Mouse (Mus musculus) MEL (cell line): ENCODE data around the gene Grhl1.

ENCODE experiments used
- CTCF ChIP-seq, 3 experiments: IDR thresholded peaks in 2 of 3; conservative IDR thresholded peaks in 1 of 3; 2 replicates each; pipeline ENCODE4 v1.5.1; 2011 to 2012; ENCODE audit warnings: low read length in 3 of 3, low read depth in 2 of 3, mild to moderate bottlenecking in 2 of 3, improper control_type of control experiment in 1 of 3, inconsistent platforms in 1 of 3, mixed read lengths in 1 of 3, moderate library complexity in 1 of 3; ENCODE audit not compliant: control insufficient read depth in 1 of 3, insufficient read depth in 1 of 3, poor library complexity in 1 of 3, severe bottlenecking in 1 of 3
- EP300 ChIP-seq, 2 experiments: IDR thresholded peaks; 2 replicates each; pipeline ENCODE4 v1.6.1; 2011; ENCODE audit warnings: improper control_type of control experiment in 2 of 2, low read length in 2 of 2, low read depth in 1 of 2, mild to moderate bottlenecking in 1 of 2
- MAZ ChIP-seq: IDR thresholded peaks from 2 replicates; pipeline ENCODE4 v1.6.1; 2012; ENCODE audit warnings: low read depth, mild to moderate bottlenecking, inconsistent platforms, low read length, improper control_type of control experiment
- MEF2A ChIP-seq: IDR thresholded peaks from 2 replicates; pipeline ENCODE4 v1.6.1; 2014; ENCODE audit warnings: low read depth, mild to moderate bottlenecking, inconsistent platforms, low read length, improper control_type of control experiment; ENCODE audit not compliant: poor library complexity, insufficient replicate concordance, severe bottlenecking; ENCODE audit errors: extremely low read depth
- MYC ChIP-seq: IDR thresholded peaks from 2 replicates; pipeline ENCODE4 v1.6.1; 2011; ENCODE audit warnings: low read depth, mild to moderate bottlenecking, low read length, improper control_type of control experiment, moderate library complexity
- POLR2A ChIP-seq, 2 experiments: IDR thresholded peaks; 2 replicates each; pipeline ENCODE4 v1.6.1; 2011 to 2012; ENCODE audit warnings: low read length in 2 of 2, mild to moderate bottlenecking in 2 of 2, control low read depth in 1 of 2, improper control_type of control experiment in 1 of 2, low read depth in 1 of 2, moderate library complexity in 1 of 2; ENCODE audit not compliant: control insufficient read depth in 1 of 2, insufficient read depth in 1 of 2, poor library complexity in 1 of 2
- POLR2AphosphoS2 ChIP-seq: IDR thresholded peaks from 2 replicates; pipeline ENCODE4 v1.6.1; 2011; ENCODE audit warnings: low read length, improper control_type of control experiment
- SIN3A ChIP-seq: IDR thresholded peaks from 2 replicates; pipeline ENCODE4 v1.6.1; 2012; ENCODE audit warnings: low read length, improper control_type of control experiment, inconsistent platforms
- TAL1 ChIP-seq: IDR thresholded peaks from 2 replicates; pipeline ENCODE4 v1.6.1; 2012; ENCODE audit warnings: mild to moderate bottlenecking, inconsistent platforms, low read length, moderate library complexity, mixed read lengths
- ZC3H11A ChIP-seq: IDR thresholded peaks from 2 replicates; pipeline ENCODE4 v1.6.1; 2012; ENCODE audit warnings: low read depth, mild to moderate bottlenecking, inconsistent platforms, low read length, improper control_type of control experiment

GRCm38 (mm10) chr12:24573275-24573580, 1.1 kb downstream of the Grhl1 start:
- no peak for TF ChIP-seq CTCF (IDR thresholded peaks at IDR 0.05 in 2 of 3, conservative IDR thresholded peaks at IDR 0.05 in 1 of 3; ENCODE audit: control insufficient read depth in 1 of 3, insufficient read depth in 1 of 3, low read depth in 2 of 3, low read length in 3 of 3, poor library complexity in 1 of 3, severe bottlenecking in 1 of 3)
- no peak for TF ChIP-seq TAL1
- no peak for TF ChIP-seq ZC3H11A
- no peak for TF ChIP-seq EP300 (IDR thresholded peaks at IDR 0.05; ENCODE audit: low read depth in 1 of 2, low read length in 2 of 2)
- TF ChIP-seq MYC = no peak
- no peak for TF ChIP-seq SIN3A
- TF ChIP-seq POLR2A (IDR thresholded peaks at IDR 0.05; ENCODE audit: control insufficient read depth in 1 of 2, insufficient read depth in 1 of 2, low read depth in 1 of 2, low read length in 2 of 2, poor library complexity in 1 of 2) = no peak
- TF ChIP-seq MEF2A = no peak
- no peak for TF ChIP-seq POLR2AphosphoS2
- no peak for TF ChIP-seq MAZ
